Mouse (Mus musculus) adipocyte (in vitro differentiated cells): Measurements from ENCODE around the gene Boc.

ENCODE experiments used
- DNase-seq: peaks from one replicate; pipeline ENCODE4 v3.0.0-alpha.2; 2016; ENCODE audit warnings: low spot score

The Boc gene

GRCm38 (mm10) chr16:44558471-44559329, at the start of gene Boc:
Gene Boc, minus strand, starts transcription at chr16:44558897.
- DNase-seq = peak; percentile 91

GRCm38 (mm10) chr16:44606643-44607042, 47.9 kb upstream of the Boc start:
- DNase-seq = no peak

GRCm38 (mm10) chr16:44604021-44604616, 45.4 kb upstream of the Boc start:
- DNase-seq = no peak

- no peak for DNase-seq
Measured at GRCm38 (mm10) chr16:44601999-44602794, 43.5 kb upstream of the Boc start.

- DNase-seq = no peak
Measured at GRCm38 (mm10) chr16:44601182-44601581, 42.5 kb upstream of the Boc start.

- no peak for DNase-seq
Measured at GRCm38 (mm10) chr16:44597106-44597806, 38.6 kb upstream of the Boc start.

GRCm38 (mm10) chr16:44589506-44589905, 30.8 kb upstream of the Boc start:
- DNase-seq = no peak

- DNase-seq = no peak
Measured at GRCm38 (mm10) chr16:44579421-44580024, 20.8 kb upstream of the Boc start.

GRCm38 (mm10) chr16:44578551-44578950, 19.9 kb upstream of the Boc start:
- DNase-seq = no peak

GRCm38 (mm10) chr16:44568056-44568455, 9.4 kb upstream of the Boc start:
- DNase-seq = no peak

GRCm38 (mm10) chr16:44565328-44566210, 6.9 kb upstream of the Boc start:
- no peak for DNase-seq

GRCm38 (mm10) chr16:44564359-44564758, 5.7 kb upstream of the Boc start:
- no peak for DNase-seq

- DNase-seq = no peak
Measured at GRCm38 (mm10) chr16:44562061-44562460, 3.4 kb upstream of the Boc start.

- no peak for DNase-seq
Measured at GRCm38 (mm10) chr16:44560214-44560613, 1.5 kb upstream of the Boc start.

- peak; percentile 74 for DNase-seq
Measured at GRCm38 (mm10) chr16:44559330-44559695, 616 bp upstream of the Boc start.

GRCm38 (mm10) chr16:44557661-44558470, 831 bp downstream of the Boc start:
- DNase-seq = peak; percentile 84

- peak; percentile 67 for DNase-seq
Measured at GRCm38 (mm10) chr16:44557084-44557483, 1.6 kb downstream of the Boc start.

GRCm38 (mm10) chr16:44555791-44556709, 2.6 kb downstream of the Boc start:
- DNase-seq = peak; percentile 58

- no peak for DNase-seq
Measured at GRCm38 (mm10) chr16:44553861-44554260, 4.8 kb downstream of the Boc start.
